Mouse (Mus musculus): ENCODE data around the gene Slc9b1.

DNA sequence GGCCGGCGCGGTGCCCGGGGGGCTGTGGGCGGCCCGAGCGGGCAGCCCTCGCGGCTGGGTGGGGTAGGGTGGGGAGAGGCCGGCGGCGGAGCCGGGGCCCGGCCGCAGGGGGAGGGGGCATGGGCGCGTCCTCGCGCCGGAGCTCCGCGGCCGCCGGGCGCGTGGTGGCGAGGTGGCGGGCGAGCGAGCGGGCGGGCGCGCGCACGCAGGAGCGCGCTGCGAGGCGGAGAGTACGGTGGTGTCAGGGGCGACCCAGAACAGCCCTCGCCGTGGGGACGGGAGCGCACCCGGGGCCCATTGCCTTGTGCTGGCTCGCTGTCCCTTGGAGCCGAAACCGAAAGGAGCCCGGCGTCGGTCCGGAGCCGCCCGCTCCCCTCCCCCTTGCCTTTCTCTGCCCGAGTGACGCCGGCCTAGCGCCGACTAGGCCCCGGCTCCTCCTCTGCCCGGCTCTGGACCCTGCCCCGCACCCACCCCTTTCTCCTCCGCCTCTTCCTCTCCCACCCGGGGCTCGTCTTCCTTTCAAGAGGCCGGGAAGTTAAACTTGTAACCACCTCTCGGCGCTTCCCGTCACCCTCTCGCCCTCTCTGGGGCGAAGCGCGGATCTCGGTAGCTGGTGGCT, 91.2 kb downstream of the Slc9b1 start:
- TF ChIP-seq CTCF (IDR thresholded peaks at IDR 0.05; ENCODE audit: low read depth, low read length), result no peak
- no peak for TF ChIP-seq POLR2A (IDR thresholded peaks at IDR 0.05; ENCODE audit: insufficient read depth, low read length)
- TF ChIP-seq EP300 (IDR thresholded peaks at IDR 0.05; ENCODE audit: insufficient read depth, low read depth, low read length), result no peak
